In genomic region chrX:127519114-127519513, GRCm38 (mm10) we compare ENCODE assay signal across 25 mouse cellular contexts.
A peak's percentile ranks its signal among the peaks of the same experiment; 100 is the strongest.
DNase-seq lines count a peak whose midpoint lies in the region; ATAC-seq and TF ChIP-seq lines count a peak whose summit lies in the region.
"Had no signal": no experiment of that assay in that cellular context is flagged by ENCODE, and none has a peak within 500 bp of the region (broad histone marks: within the 10 kb centered on the region; RNA-seq: fewer than 3 reads in every experiment).

No protein-coding gene starts in this region.

- H3K36me3 ChIP-seq in hindbrain, postnatal 0 days (ENCODE audit: insufficient read depth, low read length) = no peaks in the 10 kb centered on the region
- no peaks in the 10 kb centered on the region for H3K36me3 ChIP-seq in hindbrain, embryonic 16.5 days (ENCODE audit: control insufficient read depth, insufficient read depth, low read length)
- H3K36me3 ChIP-seq: embryonic facial prominence, embryonic 12.5 days; heart, embryonic 13.5 days; limb, embryonic 12.5 days; lung, embryonic 15.5 days; midbrain, embryonic 10.5 days had no signal

- H3K27me3 ChIP-seq in hindbrain, postnatal 0 days (ENCODE audit: insufficient read depth, low read length) = no peaks in the 10 kb centered on the region
- H3K27me3 ChIP-seq in hindbrain, embryonic 16.5 days (replicated peaks; ENCODE audit: control insufficient read depth, insufficient read depth, low read length) = no peaks in the 10 kb centered on the region
- H3K27me3 ChIP-seq: embryonic facial prominence, embryonic 12.5 days; heart, embryonic 13.5 days; limb, embryonic 12.5 days; lung, embryonic 15.5 days had no signal

- H3K9me3 ChIP-seq in hindbrain, postnatal 0 days (ENCODE audit: low read length) = no peaks in the 10 kb centered on the region
- no peaks in the 10 kb centered on the region for H3K9me3 ChIP-seq in hindbrain, embryonic 16.5 days (ENCODE audit: control insufficient read depth, low read length)
- H3K9me3 ChIP-seq: embryonic facial prominence, embryonic 12.5 days; lung, embryonic 15.5 days; midbrain, embryonic 10.5 days had no signal

- H3K4me2 ChIP-seq in hindbrain, postnatal 0 days (ENCODE audit: low read depth, low read length) = no peak overlapping the region
- H3K4me2 ChIP-seq in hindbrain, embryonic 16.5 days (ENCODE audit: low read length) = no peak overlapping the region
- H3K4me2 ChIP-seq: embryonic facial prominence, embryonic 12.5 days; heart, embryonic 13.5 days; limb, embryonic 12.5 days; lung, embryonic 15.5 days had no signal

- no peak overlapping the region for H3K4me3 ChIP-seq in hindbrain, postnatal 0 days (ENCODE audit: low read length)
- no peak overlapping the region for H3K4me3 ChIP-seq in hindbrain, embryonic 16.5 days (ENCODE audit: low read length)
- H3K4me3 ChIP-seq: embryonic facial prominence, embryonic 12.5 days; heart, embryonic 13.5 days; limb, embryonic 12.5 days; lung, embryonic 15.5 days; midbrain, embryonic 10.5 days had no signal

- TF ChIP-seq CTCF in hindbrain, postnatal 0 days (IDR thresholded peaks at IDR 0.05; ENCODE audit: low read depth) = peak; percentile 17

- H3K9ac ChIP-seq in hindbrain, postnatal 0 days (replicated peaks; ENCODE audit: low read length) = no peak overlapping the region
- no peak overlapping the region for H3K9ac ChIP-seq in hindbrain, embryonic 16.5 days (ENCODE audit: low read depth, low read length)
- H3K9ac ChIP-seq: embryonic facial prominence, embryonic 12.5 days; heart, embryonic 13.5 days; limb, embryonic 12.5 days; lung, embryonic 15.5 days had no signal

- no peak for ATAC-seq in hindbrain, postnatal 0 days
- ATAC-seq in hindbrain, embryonic 16.5 days = no peak
- ATAC-seq: activated CD4-positive, CD25-positive, alpha-beta regulatory T cell, adult 4 months; intestine, embryonic 16.5 days had no signal

- H3K4me1 ChIP-seq in hindbrain, postnatal 0 days (ENCODE audit: insufficient read depth, low read length) = no peaks in the 10 kb centered on the region
- H3K4me1 ChIP-seq in hindbrain, embryonic 16.5 days (ENCODE audit: control insufficient read depth, insufficient read depth, low read depth, low read length) = no peaks in the 10 kb centered on the region
- H3K4me1 ChIP-seq: embryonic facial prominence, embryonic 12.5 days; heart, embryonic 13.5 days; limb, embryonic 12.5 days; lung, embryonic 15.5 days; midbrain, embryonic 10.5 days had no signal

- peak; percentile 2 for DNase-seq in hindbrain, postnatal 0 days (ENCODE audit: low spot score)
- DNase-seq in 3T3-L1 (ENCODE audit: low read depth, low spot score) (peak; percentile 12), A20 (ENCODE audit: low read depth, low spot score) (peak; percentile 5)
- DNase-seq in brain, adult 2 months (ENCODE audit: low read depth, low spot score) = peak; percentile 1
- no peak for DNase-seq in B cell, adult 2 months
- DNase-seq in cerebellum, adult 9-11 months = no peak
- DNase-seq: adrenal gland, adult 8-10 months; cerebellum, adult 2 months; cerebellum, postnatal 36 days; embryo, embryonic 11 days; gastrocnemius, postnatal 10 days; heart, postnatal 10 days; kidney, adult 8-10 months; kidney, postnatal 4 days; layer of hippocampus, adult 9-11 months; thymus, postnatal 4 days had no signal

- no peak overlapping the region for H3K27ac ChIP-seq in hindbrain, postnatal 0 days
- H3K27ac ChIP-seq in hindbrain, embryonic 16.5 days (ENCODE audit: low read depth, low read length) = no peak overlapping the region
- H3K27ac ChIP-seq: embryonic facial prominence, embryonic 12.5 days; heart, embryonic 13.5 days; kidney, postnatal 0 days; limb, embryonic 12.5 days; lung, embryonic 15.5 days; midbrain, embryonic 10.5 days had no signal

Comparison
In these comparisons a context has a peak if more than half of its experiments do, and no peak if none do; other contexts are left out.
1. DNase-seq: peak in hindbrain, postnatal 0 days (single experiment), 3T3-L1 (single experiment), A20 (single experiment) and brain, adult 2 months (single experiment); none in B cell, adult 2 months (0 of 2) and cerebellum, adult 9-11 months (single experiment).